ENCODE assay signal across 8 mouse cellular contexts in genomic region chr5:129878946-129879345, GRCm38 (mm10). TPM values are rescaled to one million over a fixed set of nuclear protein-coding genes. Genes with fewer than 3 reads are reported as not detected.
A peak's percentile ranks its signal among the peaks of the same experiment; 100 is the strongest.
DNase-seq lines count a peak whose midpoint lies in the region; ATAC-seq and TF ChIP-seq lines count a peak whose summit lies in the region.

No protein-coding gene starts in this region.

- no peaks in the 10 kb centered on the region for H3K27me3 ChIP-seq in liver, embryonic 12.5 days (replicated peaks)
- no peaks in the 10 kb centered on the region for H3K27me3 ChIP-seq in heart, adult 2 months (ENCODE audit: control insufficient read depth, insufficient read depth, low read length)
- no peaks in the 10 kb centered on the region for H3K27me3 ChIP-seq in kidney, postnatal 0 days (ENCODE audit: insufficient read depth, low read length)
- H3K27me3 ChIP-seq in liver, postnatal 0 days (ENCODE audit: insufficient read depth, low read length), result no peaks in the 10 kb centered on the region

- no peak overlapping the region for H3K4me3 ChIP-seq in liver, embryonic 12.5 days
- H3K4me3 ChIP-seq in heart, adult 2 months, result peak overlapping the region; percentile 29
- H3K4me3 ChIP-seq in kidney, postnatal 0 days (replicated peaks; ENCODE audit: low read depth, low read length), result no peak overlapping the region
- H3K4me3 ChIP-seq in liver, postnatal 0 days (ENCODE audit: low read depth, low read length), result no peak overlapping the region

- peak; percentile 86 for TF ChIP-seq CTCF in heart, adult 2 months (IDR thresholded peaks at IDR 0.05)
- TF ChIP-seq CTCF in kidney, postnatal 0 days (IDR thresholded peaks at IDR 0.05; ENCODE audit: low read depth), result peak; percentile 71
- TF ChIP-seq CTCF in liver, postnatal 0 days (IDR thresholded peaks at IDR 0.05; ENCODE audit: low read depth), result peak; percentile 74

- TF ChIP-seq EP300 in heart, adult 2 months (IDR thresholded peaks at IDR 0.05; ENCODE audit: insufficient read depth, low read depth, low read length), result peak; percentile 63; the same call in 1 of the 2 replicates
- TF ChIP-seq EP300 in liver, postnatal 0 days (IDR thresholded peaks at IDR 0.05; ENCODE audit: low read depth), result no peak

- peak; percentile 47 for DNase-seq in liver
- DNase-seq in cerebellum, adult 9-11 months, result peak; percentile 39
- DNase-seq in heart, adult 2 months, result peak; percentile 78 to 83
- peak; percentile 69 for DNase-seq in kidney, postnatal 0 days (ENCODE audit: low spot score)
- peak; percentile 76 for DNase-seq in liver, postnatal 0 days
- peak; percentile 94 for DNase-seq in skeletal muscle tissue, adult 2 months (ENCODE audit: low read depth, low spot score)
- DNase-seq in spleen, adult 12 weeks (ENCODE audit: low spot score), result no peak

- TF ChIP-seq POLR2A in heart, adult 2 months (IDR thresholded peaks at IDR 0.05; ENCODE audit: insufficient read depth, low read depth, low read length), result no peak

- WGBS in liver, embryonic 12.5 days (ENCODE audit: insufficient replicate concordance), result 59% methylated on average over 2 of the region's 2 CpGs
- WGBS in heart, adult 2 months, result 21% methylated on average over 2 of the region's 2 CpGs
- 52% methylated on average over 2 of the region's 2 CpGs for WGBS in kidney, postnatal 0 days
- WGBS in liver, postnatal 0 days (ENCODE audit: insufficient replicate concordance), result 52% methylated on average over 2 of the region's 2 CpGs

- no peaks in the 10 kb centered on the region for H3K79me2 ChIP-seq in heart, adult 2 months (replicated peaks; ENCODE audit: control insufficient read depth, insufficient read depth, low read length)

- H3K4me1 ChIP-seq in liver, embryonic 12.5 days, result no peaks in the 10 kb centered on the region
- peaks cover 7% of the 10 kb centered on the region for H3K4me1 ChIP-seq in heart, adult 2 months (ENCODE audit: control insufficient read depth, insufficient read depth, low read length)
- H3K4me1 ChIP-seq in kidney, postnatal 0 days (replicated peaks; ENCODE audit: insufficient read depth, low read length), result no peaks in the 10 kb centered on the region
- H3K4me1 ChIP-seq in liver, postnatal 0 days (ENCODE audit: insufficient read depth), result no peaks in the 10 kb centered on the region

- H3K27ac ChIP-seq in liver, embryonic 12.5 days, result no peak overlapping the region
- H3K27ac ChIP-seq in heart, adult 2 months, result peak overlapping the region; percentile 71
- H3K27ac ChIP-seq in kidney, postnatal 0 days, result no peak overlapping the region
- no peak overlapping the region for H3K27ac ChIP-seq in liver, postnatal 0 days (ENCODE audit: low read depth)

- ATAC-seq in liver, embryonic 12.5 days, result no peak
- peak; percentile 63; the same call in 1 of the 2 replicates for ATAC-seq in kidney, postnatal 0 days (replicated peaks; ENCODE audit: low FRiP score, low read depth)
- ATAC-seq in liver, postnatal 0 days, result peak; percentile 83

- intact Hi-C loops in heart, adult 2 months (cut with DNase I), result loop anchor here (5.0 kb wide), 1 partner anchor 267 kb away; no protein-coding TSS in a partner anchor

- no peak overlapping the region for H3K4me2 ChIP-seq in liver, embryonic 12.5 days
- H3K4me2 ChIP-seq in kidney, postnatal 0 days (ENCODE audit: low read length), result no peak overlapping the region
- H3K4me2 ChIP-seq in liver, postnatal 0 days (ENCODE audit: low read depth, low read length), result no peak overlapping the region

- no peaks in the 10 kb centered on the region for H3K9me3 ChIP-seq in liver, embryonic 12.5 days (replicated peaks)
- no peaks in the 10 kb centered on the region for H3K9me3 ChIP-seq in kidney, postnatal 0 days (replicated peaks; ENCODE audit: low read length)
- no peaks in the 10 kb centered on the region for H3K9me3 ChIP-seq in liver, postnatal 0 days (ENCODE audit: low read length)

- H3K36me3 ChIP-seq in liver, embryonic 12.5 days, result peaks cover 38% of the 10 kb centered on the region
- H3K36me3 ChIP-seq in heart, adult 2 months (ENCODE audit: control insufficient read depth, insufficient read depth, low read length), result peaks cover 11% of the 10 kb centered on the region
- H3K36me3 ChIP-seq in kidney, postnatal 0 days (ENCODE audit: insufficient read depth, low read length), result peaks cover 23% of the 10 kb centered on the region
- peaks cover 25% of the 10 kb centered on the region for H3K36me3 ChIP-seq in liver, postnatal 0 days (replicated peaks; ENCODE audit: insufficient read depth, low read length)

- no peak overlapping the region for H3K9ac ChIP-seq in liver, embryonic 12.5 days
- H3K9ac ChIP-seq in heart, adult 2 months (ENCODE audit: low read depth, low read length), result peak overlapping the region; percentile 57
- H3K9ac ChIP-seq in kidney, postnatal 0 days (ENCODE audit: low read depth, low read length), result no peak overlapping the region
- no peak overlapping the region for H3K9ac ChIP-seq in liver, postnatal 0 days (replicated peaks)

RNA-seq across cellular contexts. Expression of gene Chchd2, which starts 8.3 kb away (rescaled TPM):
- 607 and 628 TPM in 2 replicates for polyA plus RNA-seq in liver, embryonic 12.5 days (2016; fragmentation: Nextera tagmentation; extraction: Ambion mirVana)
- total RNA-seq in heart, adult 2 months (2021), result 1,000 to 10,000 TPM; 1,016 to 1,153 TPM
- 778 and 988 TPM in 2 replicates for polyA plus RNA-seq in heart, adult 2 months (2012; rRNA removed)
- 1,323 and 1,401 TPM in 2 replicates for polyA plus RNA-seq in kidney, postnatal 0 days (2015; fragmentation: Nextera tagmentation; extraction: Ambion mirVana)
- polyA plus RNA-seq in liver, postnatal 0 days (2015; fragmentation: Nextera tagmentation; extraction: Ambion mirVana), result 955 and 988 TPM in 2 replicates

RNA-seq across cellular contexts. Expression of gene Zbed5, which starts 16.6 kb away (rescaled TPM):
- polyA plus RNA-seq in liver, embryonic 12.5 days (2016; fragmentation: Nextera tagmentation; extraction: Ambion mirVana), result 1.7 and 1.8 TPM in 2 replicates
- under 1 TPM; 0.26 to 0.55 TPM for total RNA-seq in heart, adult 2 months (2021)
- polyA plus RNA-seq in heart, adult 2 months (2012; rRNA removed), result 0.33 and 0.85 TPM in 2 replicates
- polyA plus RNA-seq in kidney, postnatal 0 days (2015; fragmentation: Nextera tagmentation; extraction: Ambion mirVana), result 6.1 and 6.6 TPM in 2 replicates
- 3.3 and 3.7 TPM in 2 replicates for polyA plus RNA-seq in liver, postnatal 0 days (2015; fragmentation: Nextera tagmentation; extraction: Ambion mirVana)

RNA-seq across cellular contexts. Expression of gene Phkg1, which starts 19.4 kb away (rescaled TPM):
- 0.23 TPM in 2 replicates for polyA plus RNA-seq in liver, embryonic 12.5 days (2016; fragmentation: Nextera tagmentation; extraction: Ambion mirVana)
- 10 to 100 TPM; 15.5 to 16.8 TPM for total RNA-seq in heart, adult 2 months (2021)
- 39.8 and 69.6 TPM in 2 replicates for polyA plus RNA-seq in heart, adult 2 months (2012; rRNA removed)
- 0.05 and 0.10 TPM in 2 replicates for polyA plus RNA-seq in kidney, postnatal 0 days (2015; fragmentation: Nextera tagmentation; extraction: Ambion mirVana)
- polyA plus RNA-seq in liver, postnatal 0 days (2015; fragmentation: Nextera tagmentation; extraction: Ambion mirVana), result 0.08 and 0.20 TPM in 2 replicates

RNA-seq across cellular contexts. Expression of gene Nupr1l, which starts 29.4 kb away (rescaled TPM):
- 0.87 and 0.92 TPM in 2 replicates for polyA plus RNA-seq in liver, embryonic 12.5 days (2016; fragmentation: Nextera tagmentation; extraction: Ambion mirVana)
- 1 to 10 TPM in 1 of 2 experiments, under 1 TPM in 1; 0.44 to 1.5 TPM for total RNA-seq in heart, adult 2 months (2021)
- 1.7 and 2.0 TPM in 2 replicates for polyA plus RNA-seq in heart, adult 2 months (2012; rRNA removed)
- polyA plus RNA-seq in kidney, postnatal 0 days (2015; fragmentation: Nextera tagmentation; extraction: Ambion mirVana), result 6.5 and 6.8 TPM in 2 replicates
- 1.4 TPM in 2 replicates for polyA plus RNA-seq in liver, postnatal 0 days (2015; fragmentation: Nextera tagmentation; extraction: Ambion mirVana)

RNA-seq across cellular contexts. Expression of gene Sumf2, which starts 32.2 kb away (rescaled TPM):
- 34.1 and 36.2 TPM in 2 replicates for polyA plus RNA-seq in liver, embryonic 12.5 days (2016; fragmentation: Nextera tagmentation; extraction: Ambion mirVana)
- total RNA-seq in heart, adult 2 months (2021), result 10 to 100 TPM in 1 of 2 experiments, 1 to 10 TPM in 1; 9.1 to 10.9 TPM
- 6.2 and 7.0 TPM in 2 replicates for polyA plus RNA-seq in heart, adult 2 months (2012; rRNA removed)
- 52.1 and 55.5 TPM in 2 replicates for polyA plus RNA-seq in kidney, postnatal 0 days (2015; fragmentation: Nextera tagmentation; extraction: Ambion mirVana)
- 12.4 and 14.8 TPM in 2 replicates for polyA plus RNA-seq in liver, postnatal 0 days (2015; fragmentation: Nextera tagmentation; extraction: Ambion mirVana)

Comparison
In these comparisons a context has a peak if more than half of its experiments do, and no peak if none do; other contexts are left out.
1. RNA of gene Phkg1, which starts 19.4 kb away (polyA plus RNA-seq): 39.8 to 69.6 TPM in heart, adult 2 months; 0.23 TPM in liver, embryonic 12.5 days, 0.08 to 0.20 TPM in liver, postnatal 0 days and 0.05 to 0.10 TPM in kidney, postnatal 0 days; every median in the first group is over 10 times any median in the second.
2. Peak in every context shown above with its lines, with median percentiles within 50 percentile points of each other: CTCF ChIP-seq.